Mouse (Mus musculus) hindbrain, embryonic 10.5 days (tissue): Measurements from ENCODE around the gene Rarres1. TPM values are rescaled to one million over a fixed set of nuclear protein-coding genes. Genes with fewer than 3 reads are reported as not detected.
A peak's percentile ranks its signal among the peaks of the same experiment; 100 is the strongest.

Experiments used
- DNase-seq: peaks from one replicate; pipeline ENCODE4 v3.0.0-alpha.2; 2017; ENCODE audit warnings: low spot score
- H3K27ac ChIP-seq: fragments of 300-500 bp; sonication (generic); 2 replicates; pipeline ENCODE4 v1.5.1; 2016; ENCODE audit warnings: mild to moderate bottlenecking, moderate library complexity
- H3K27me3 ChIP-seq: fragments of 300-500 bp; sonication (generic); 2 replicates; pipeline ENCODE4 v1.6.1; 2016; ENCODE audit warnings: mild to moderate bottlenecking; ENCODE audit not compliant: poor library complexity, insufficient read depth, severe bottlenecking
- H3K36me3 ChIP-seq: fragments of 300-500 bp; sonication (generic); 2 replicates; pipeline ENCODE4 v1.6.1; 2016; ENCODE audit warnings: mild to moderate bottlenecking, moderate library complexity
- H3K4me1 ChIP-seq: fragments of 300-500 bp; sonication (generic); replicated peaks from 2 replicates; pipeline ENCODE4 v1.6.1; 2016; ENCODE audit warnings: mild to moderate bottlenecking
- H3K4me3 ChIP-seq: fragments of 300-500 bp; sonication (generic); 2 replicates; pipeline ENCODE4 v1.5.1; 2016; ENCODE audit warnings: mild to moderate bottlenecking, moderate library complexity
- H3K9me3 ChIP-seq: fragments of 300-500 bp; sonication (generic); 2 replicates; pipeline ENCODE4 v1.6.1; 2016; ENCODE audit warnings: mild to moderate bottlenecking, moderate library complexity
- WGBS: fragments of 180-500 bp; shearing (Covaris S2); methylation state at CpG from one replicate; pipeline ENCODE4 v1.1.7; 2016; 5-methylcytosine and 5-hydroxymethylcytosine counted together
- polyA plus RNA-seq: library from polyadenylated mRNA; unstranded; fragments of >200 nt; fragmentation: Nextera tagmentation; extraction: Ambion mirVana; gene quantifications from 2 replicates; pipeline ENCODE4 v1.2.1, GENCODE M21; 2016

Gene Rarres1
- polyA plus RNA-seq, 1 experiment from 2014 or later = 1.5 TPM

- DNase-seq = no peak
- WGBS = 95% methylated on average over 10 of the region's 10 CpGs
- H3K4me1 ChIP-seq = no peaks in the 10 kb centered on the region
- H3K4me3 ChIP-seq = no peak overlapping the region
- H3K27me3 ChIP-seq = no peaks in the 10 kb centered on the region
- no peaks in the 10 kb centered on the region for H3K9me3 ChIP-seq
- no peak overlapping the region for H3K27ac ChIP-seq
- peaks cover 21% of the 10 kb centered on the region for H3K36me3 ChIP-seq
Observed at GRCm38 (mm10) chr3:67482400-67482799, 32.9 kb downstream of the Rarres1 start.

DNA sequence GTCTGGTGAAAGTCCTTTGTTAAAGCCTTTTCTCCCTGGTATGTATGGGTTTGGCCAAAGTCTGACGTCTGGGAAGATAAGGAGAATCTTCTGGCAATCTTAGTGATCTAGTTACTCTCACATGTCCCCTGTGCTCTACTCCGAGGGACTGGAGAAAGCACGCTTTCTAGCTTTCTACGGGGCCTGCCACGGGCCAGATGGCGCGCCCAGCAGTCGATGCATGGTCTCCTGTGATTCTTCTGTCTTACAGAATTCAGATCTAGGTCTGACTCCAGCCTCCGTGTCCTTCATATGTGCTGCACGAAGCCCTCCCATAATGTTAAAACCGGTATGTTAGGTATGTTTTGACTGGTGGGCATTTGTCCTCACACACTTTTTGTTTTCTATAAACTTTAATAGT is 35.5 kb downstream of the Rarres1 start:
- DNase-seq = no peak
- H3K4me3 ChIP-seq = no peak overlapping the region
- WGBS = 95% methylated on average over 11 of the region's 11 CpGs
- peaks cover 45% of the 10 kb centered on the region for H3K36me3 ChIP-seq
- no peaks in the 10 kb centered on the region for H3K27me3 ChIP-seq
- H3K27ac ChIP-seq = no peak overlapping the region
- H3K9me3 ChIP-seq = no peaks in the 10 kb centered on the region
- H3K4me1 ChIP-seq = no peaks in the 10 kb centered on the region

DNA sequence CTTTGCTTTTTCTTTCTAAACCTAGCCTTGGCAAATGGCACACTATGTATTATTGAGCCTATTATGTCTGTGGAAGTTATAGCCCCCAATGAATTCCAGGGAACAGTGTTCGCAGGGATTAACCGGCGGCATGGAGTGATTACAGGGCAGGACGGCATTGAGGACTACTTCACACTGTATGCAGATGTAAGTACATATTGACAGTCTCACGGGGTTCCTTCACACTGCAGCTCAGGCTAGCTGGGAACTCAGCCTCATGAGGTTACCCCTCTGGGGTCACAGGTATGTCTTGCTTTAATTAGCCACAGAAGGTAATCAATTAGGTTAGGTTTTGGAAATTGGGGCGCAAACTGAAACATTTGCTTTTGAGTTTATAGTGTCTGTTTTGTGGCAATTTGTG is 41.9 kb downstream of the Rarres1 start:
- Histone ChIP-seq H3K4me3 (no peak overlapping the region), H3K4me1 (no peaks in the 10 kb centered on the region), H3K9me3 (no peaks in the 10 kb centered on the region), H3K36me3 (peaks cover 68% of the 10 kb centered on the region), H3K27ac (no peak overlapping the region), H3K27me3 (no peaks in the 10 kb centered on the region)
- WGBS = 92% methylated on average over 6 of the region's 6 CpGs
- no peak for DNase-seq

GRCm38 (mm10) chr3:67471408-67472127 is 43.8 kb downstream of the Rarres1 start:
- no peak for DNase-seq
- H3K27ac ChIP-seq = no peak overlapping the region
- no peak overlapping the region for H3K4me3 ChIP-seq
- no peaks in the 10 kb centered on the region for H3K9me3 ChIP-seq
- no peaks in the 10 kb centered on the region for H3K27me3 ChIP-seq
- 88% methylated on average over 4 of the region's 4 CpGs for WGBS
- H3K36me3 ChIP-seq = peaks cover 68% of the 10 kb centered on the region
- H3K4me1 ChIP-seq = no peaks in the 10 kb centered on the region

DNA sequence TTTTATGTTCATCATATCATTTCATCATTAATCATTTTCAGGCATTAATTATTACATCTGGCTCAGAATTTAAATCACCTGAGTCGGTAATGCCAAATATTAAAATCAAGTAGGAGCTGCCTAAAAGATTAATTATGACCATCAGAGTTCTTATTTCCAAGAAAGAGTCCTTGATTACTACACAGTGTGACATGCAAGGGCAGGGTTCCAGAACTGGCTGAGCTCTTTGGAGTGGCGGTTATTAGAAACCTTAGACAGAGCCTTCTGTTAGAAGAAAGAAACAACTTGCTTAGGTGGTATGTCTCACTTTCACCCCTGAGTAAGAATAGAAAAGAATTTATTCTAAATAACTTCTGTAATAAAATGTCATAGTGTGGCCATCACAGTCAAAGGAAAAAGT is 48.0 kb downstream of the Rarres1 start:
- WGBS = 95% methylated on average over 2 of the region's 2 CpGs
- peaks cover 19% of the 10 kb centered on the region for H3K4me1 ChIP-seq

GRCm38 (mm10) chr3:67466576-67466975 is 48.7 kb downstream of the Rarres1 start:
- Histone ChIP-seq H3K4me3 (no peak overlapping the region), H3K4me1 (peaks cover 19% of the 10 kb centered on the region), H3K27me3 (no peaks in the 10 kb centered on the region), H3K27ac (no peak overlapping the region), H3K36me3 (peaks cover 34% of the 10 kb centered on the region), H3K9me3 (no peaks in the 10 kb centered on the region)
- WGBS = 94% methylated on average over 5 of the region's 5 CpGs
- DNase-seq = no peak

More for the DNA sequence above, 48.0 kb downstream of the Rarres1 start:
- Histone ChIP-seq H3K9me3 (no peaks in the 10 kb centered on the region), H3K36me3 (peaks cover 39% of the 10 kb centered on the region), H3K4me3 (no peak overlapping the region), H3K27me3 (no peaks in the 10 kb centered on the region), H3K27ac (no peak overlapping the region)
- DNase-seq = no peak

- Histone ChIP-seq H3K4me1 (peaks cover 19% of the 10 kb centered on the region), H3K27ac (peak within 1 kb of the TSS; percentile 87), H3K27me3 (no peaks in the 10 kb centered on the region), H3K9me3 (no peaks in the 10 kb centered on the region), H3K36me3 (peaks cover 42% of the 10 kb centered on the region), H3K4me3 (peak within 1 kb of the TSS; percentile 68)
- 1% methylated on average over 43 of the region's 43 CpGs for WGBS
- peak; percentile 73 for DNase-seq
Observed at GRCm38 (mm10) chr3:67463450-67464372, 51.6 kb downstream of the Rarres1 start, which contains the start of gene Lxn. Lxn (minus strand) TSS chr3:67463926.

DNA sequence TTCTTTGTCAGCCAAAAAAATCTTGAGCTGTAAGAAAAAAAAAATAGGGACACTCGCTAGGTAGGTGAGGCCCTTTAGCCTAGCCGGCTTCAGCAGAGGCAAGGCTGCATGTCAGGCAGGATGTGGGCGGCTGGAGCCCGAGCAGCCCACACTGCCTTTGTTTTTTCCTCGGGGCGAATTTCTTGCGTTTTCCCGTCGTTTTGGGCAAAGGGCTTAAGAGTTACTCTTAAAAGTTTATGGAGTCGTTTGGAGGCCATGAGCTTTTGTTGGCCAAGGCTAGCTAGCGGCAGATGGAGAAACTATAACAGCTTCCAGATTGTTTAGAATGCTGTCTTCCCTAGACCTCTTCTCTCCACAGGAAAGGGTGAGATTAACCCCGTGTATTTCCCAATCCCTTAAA is 52.3 kb downstream of the Rarres1 start:
- DNase-seq = no peak
- H3K27ac ChIP-seq = peak overlapping the region; percentile 87

GRCm38 (mm10) chr3:67462578-67462977 is 52.7 kb downstream of the Rarres1 start:
- Histone ChIP-seq H3K27me3 (no peaks in the 10 kb centered on the region), H3K9me3 (no peaks in the 10 kb centered on the region), H3K4me3 (peak overlapping the region; percentile 68), H3K36me3 (peaks cover 40% of the 10 kb centered on the region), H3K4me1 (peaks cover 19% of the 10 kb centered on the region), H3K27ac (no peak overlapping the region)
- DNase-seq = no peak
- 63% methylated on average over 10 of the region's 10 CpGs for WGBS

More for the DNA sequence above, 52.3 kb downstream of the Rarres1 start:
- Histone ChIP-seq H3K36me3 (peaks cover 40% of the 10 kb centered on the region), H3K4me1 (peaks cover 19% of the 10 kb centered on the region), H3K9me3 (no peaks in the 10 kb centered on the region), H3K27me3 (no peaks in the 10 kb centered on the region), H3K4me3 (peak overlapping the region; percentile 68)
- WGBS = 5% methylated on average over 12 of the region's 12 CpGs

DNA sequence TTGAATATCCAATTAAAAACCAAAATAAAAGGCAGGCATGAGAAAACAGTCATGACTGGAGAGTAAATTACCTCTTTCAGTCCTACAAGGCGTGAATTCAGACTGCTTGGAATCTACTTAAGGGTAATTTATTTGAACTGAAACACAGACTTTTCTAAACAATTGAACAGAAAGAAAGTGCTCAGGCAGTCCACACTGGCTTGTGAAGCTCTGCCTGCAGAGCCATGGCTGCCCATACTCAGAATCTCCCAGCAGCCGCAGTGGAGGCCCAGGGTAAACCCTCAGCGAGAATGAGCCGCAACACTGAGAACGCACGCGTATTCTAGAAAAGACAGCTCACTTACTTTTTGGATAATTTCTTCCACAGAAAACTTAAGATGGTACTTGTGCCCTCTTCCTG is 53.3 kb downstream of the Rarres1 start:
- DNase-seq = no peak
- Histone ChIP-seq H3K9me3 (no peaks in the 10 kb centered on the region), H3K4me3 (no peak overlapping the region), H3K27me3 (no peaks in the 10 kb centered on the region), H3K4me1 (peaks cover 19% of the 10 kb centered on the region), H3K27ac (no peak overlapping the region), H3K36me3 (peaks cover 44% of the 10 kb centered on the region)
- WGBS = 90% methylated on average over 7 of the region's 7 CpGs

DNA sequence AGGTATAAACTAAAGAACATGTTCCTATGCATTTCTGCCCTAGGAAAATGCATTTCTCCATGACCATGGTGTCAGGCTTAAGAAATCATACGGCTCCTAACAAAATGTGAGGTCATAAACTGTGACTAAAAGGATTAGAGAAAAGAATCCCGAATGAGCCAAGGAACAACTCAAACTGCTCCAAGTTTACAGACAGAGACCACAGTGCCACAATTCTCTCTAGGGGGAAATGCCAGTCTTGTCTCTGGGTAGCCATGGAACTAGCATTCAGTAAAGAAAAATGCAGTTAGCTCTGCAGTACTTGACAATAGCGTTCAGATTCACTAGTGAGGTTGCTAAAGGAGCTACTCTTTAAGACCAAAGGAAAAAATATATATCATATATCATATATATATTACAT is 55.4 kb downstream of the Rarres1 start:
- 79% methylated on average over 3 of the region's 3 CpGs for WGBS
- Histone ChIP-seq H3K27ac (no peak overlapping the region), H3K4me1 (peaks cover 19% of the 10 kb centered on the region), H3K9me3 (no peaks in the 10 kb centered on the region), H3K36me3 (peaks cover 59% of the 10 kb centered on the region), H3K4me3 (no peak overlapping the region), H3K27me3 (no peaks in the 10 kb centered on the region)
- DNase-seq = no peak

GRCm38 (mm10) chr3:67450601-67451210 is 64.6 kb downstream of the Rarres1 start:
- DNase-seq = no peak
- peaks cover 90% of the 10 kb centered on the region for H3K36me3 ChIP-seq
- H3K9me3 ChIP-seq = no peaks in the 10 kb centered on the region
- 91% methylated on average over 5 of the region's 5 CpGs for WGBS
- no peaks in the 10 kb centered on the region for H3K27me3 ChIP-seq
- H3K4me1 ChIP-seq = no peaks in the 10 kb centered on the region
- H3K4me3 ChIP-seq = no peak overlapping the region
- no peak overlapping the region for H3K27ac ChIP-seq
